Mouse (Mus musculus) urinary bladder, postnatal 0 days (tissue): ENCODE data around the gene Clstn3. TPM values are rescaled to one million over a fixed set of nuclear protein-coding genes. Genes with fewer than 3 reads are reported as not detected.

ENCODE experiments used
- polyA plus RNA-seq: library from polyadenylated mRNA; unstranded; fragments of >200 nt; fragmentation: Nextera tagmentation; extraction: Ambion mirVana; gene quantifications from 2 replicates; pipeline ENCODE4 v1.2.1, GENCODE M21; 2015

Gene Clstn3
- 0.46 and 0.70 TPM in 2 replicates for polyA plus RNA-seq

DNA sequence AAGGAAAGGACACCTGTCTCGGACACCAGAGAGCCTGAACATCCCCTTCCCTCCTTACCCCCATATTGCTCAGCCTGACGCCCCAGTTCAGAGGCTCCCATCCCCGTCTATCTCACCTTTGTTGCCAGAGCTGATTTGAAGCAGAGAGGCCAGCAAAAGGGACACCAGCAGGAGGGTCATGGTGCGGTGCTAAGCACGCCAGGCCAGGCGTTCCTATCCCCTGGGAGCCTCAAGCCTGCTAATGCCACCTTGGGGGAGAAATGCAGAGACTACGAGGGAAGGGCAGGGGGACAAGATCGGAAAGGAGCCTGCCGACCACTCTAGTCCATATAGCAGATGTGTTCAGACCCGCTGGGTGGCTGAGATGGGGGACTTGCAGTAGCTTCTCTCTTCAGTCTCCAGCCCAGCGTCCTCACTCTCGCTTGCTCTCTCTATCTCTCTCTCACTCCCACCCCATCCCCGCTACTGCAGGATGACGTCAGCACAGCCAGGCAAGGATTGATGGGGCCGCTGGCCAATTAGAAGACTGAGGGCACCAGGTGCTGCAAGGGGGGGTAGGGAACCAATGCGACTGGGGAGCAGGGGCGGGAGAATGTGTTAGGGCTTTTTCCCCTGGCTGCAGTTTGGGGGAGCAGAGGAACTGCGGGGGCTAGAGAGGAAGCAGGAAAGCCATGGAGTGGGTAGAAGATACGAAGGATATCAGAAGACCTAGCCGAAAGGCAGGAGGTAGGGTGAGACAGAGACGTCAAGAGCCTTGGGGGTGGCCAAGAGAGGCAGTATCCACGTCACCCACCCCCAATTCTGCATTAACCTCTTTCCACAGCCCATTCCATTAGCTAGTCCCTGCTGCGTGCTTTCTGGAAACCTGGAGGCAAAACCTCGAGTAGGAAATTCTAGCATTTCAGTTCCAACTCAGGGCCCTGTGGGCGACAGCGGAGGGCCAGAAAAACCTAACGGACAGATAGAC is at the start of gene Clstn3:
Gene Clstn3 (minus strand): TSS at position 490 of the 967 bp plus-strand sequence.

DNA sequence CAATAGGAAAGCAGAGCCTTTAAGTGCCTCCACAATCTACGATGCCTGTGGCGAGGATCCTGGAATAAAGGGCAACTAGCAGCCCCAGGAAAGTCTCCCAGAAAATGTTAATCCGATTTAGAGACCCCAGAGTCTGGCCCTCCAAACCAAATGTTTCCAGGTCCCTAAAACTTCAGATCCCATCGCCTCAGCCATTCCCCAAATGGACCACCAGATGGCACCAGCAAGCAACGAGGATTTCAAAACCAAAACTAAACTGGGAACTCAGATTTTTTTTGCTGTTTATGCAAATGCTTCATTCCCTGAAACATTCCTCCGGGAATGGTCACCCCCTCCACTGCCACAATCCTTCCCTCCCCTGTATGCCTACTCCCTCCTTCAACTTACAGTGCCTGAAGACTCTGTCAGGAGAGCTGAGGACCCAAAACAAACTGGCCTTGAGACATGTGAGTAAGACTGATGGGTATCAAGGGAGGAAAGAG is 47.8 kb upstream of the Clstn3 start, which contains the start of gene C1ra:
Gene C1ra (plus strand): TSS at position 51 of the 482 bp plus-strand sequence.

GRCm38 (mm10) chr6:124492842-124493561 is 28.4 kb upstream of the Clstn3 start, which contains the start of gene C1rl:
Gene C1rl (plus strand): TSS chr6:124493113.

GRCm38 (mm10) chr6:124414927-124415325 is 49.7 kb downstream of the Clstn3 start, which contains the start of gene Pex5:
Gene Pex5 (minus strand): TSS chr6:124415067.

Other genes starting within 250 kb of the Clstn3 start
- not detected in 2 replicates for gene Vmn2r27, start 232.9 kb downstream of the Clstn3 start, polyA plus RNA-seq
- gene Cd163, start 160.1 kb downstream of the Clstn3 start, polyA plus RNA-seq, result 5.2 and 5.3 TPM in 2 replicates
- gene Pex5, start 49.7 kb downstream of the Clstn3 start, polyA plus RNA-seq, result 23.6 and 24.0 TPM in 2 replicates
- 2.6 and 2.7 TPM in 2 replicates for gene C1rl, start 28.3 kb upstream of the Clstn3 start, polyA plus RNA-seq
- gene C1ra, start 47.6 kb upstream of the Clstn3 start, polyA plus RNA-seq, result 27.8 and 30.6 TPM in 2 replicates
- gene C1s1, start 77.6 kb upstream of the Clstn3 start, polyA plus RNA-seq, result 46.5 and 46.8 TPM in 2 replicates
- gene C1rb, start 105.5 kb upstream of the Clstn3 start, polyA plus RNA-seq, result not detected in 2 replicates
- 0.05 and 0.10 TPM in 2 replicates for gene C1s2, start 171.3 kb upstream of the Clstn3 start, polyA plus RNA-seq
- gene Lpcat3, start 198.2 kb upstream of the Clstn3 start, polyA plus RNA-seq, result 49.1 and 51.0 TPM in 2 replicates
- gene Emg1, start 247.4 kb upstream of the Clstn3 start, polyA plus RNA-seq, result 86.6 and 92.7 TPM in 2 replicates
- gene Phb2, start 247.5 kb upstream of the Clstn3 start, polyA plus RNA-seq, result 203 and 205 TPM in 2 replicates